Mouse (Mus musculus) midbrain, postnatal 0 days (tissue): ENCODE measurements around the gene Hrh1. TPM values are rescaled to one million over a fixed set of nuclear protein-coding genes. Genes with fewer than 3 reads are reported as not detected.

ENCODE experiments used
- ATAC-seq: fragments of 200-750 bp; cut with Nextera tagmentation; 2 replicates; pipeline ENCODE4 v1.8.0; 2017; ENCODE audit warnings: moderate number of reproducible peaks, mild to moderate bottlenecking, moderate TSS enrichment, moderate library complexity; ENCODE audit not compliant: low FRiP score
- DNase-seq: peaks from one replicate; pipeline ENCODE4 v3.0.0-alpha.2; 2015; ENCODE audit warnings: low spot score
- H3K27ac ChIP-seq: fragments of 300-500 bp; sonication (generic); 2 replicates; pipeline ENCODE4 v1.5.1; 2014; ENCODE audit warnings: low read depth, mild to moderate bottlenecking, low read length, mixed read lengths
- H3K27me3 ChIP-seq: fragments of 300-500 bp; sonication (generic); 2 replicates; pipeline ENCODE4 v1.6.1; 2014; ENCODE audit warnings: low read length, control low read depth, mixed read lengths; ENCODE audit not compliant: insufficient read depth
- H3K36me3 ChIP-seq: fragments of 300-500 bp; sonication (generic); 2 replicates; pipeline ENCODE4 v1.6.1; 2014; ENCODE audit warnings: low read length, control low read depth, mixed read lengths; ENCODE audit not compliant: insufficient read depth
- H3K4me1 ChIP-seq: fragments of 300-500 bp; sonication (generic); 2 replicates; pipeline ENCODE4 v1.6.1; 2014; ENCODE audit warnings: mild to moderate bottlenecking, control low read depth, antibody characterized with exemption, low read length, mixed read lengths; ENCODE audit not compliant: insufficient read depth
- H3K4me2 ChIP-seq: fragments of 300-500 bp; sonication (generic); 2 replicates; pipeline ENCODE4 v1.6.1; 2014; ENCODE audit warnings: low read depth, mild to moderate bottlenecking, low read length, mixed read lengths; ENCODE audit not compliant: poor library complexity, severe bottlenecking
- H3K4me3 ChIP-seq: fragments of 300-500 bp; sonication (generic); 2 replicates; pipeline ENCODE4 v1.5.1; 2014; ENCODE audit warnings: low read depth, mild to moderate bottlenecking, low read length, moderate library complexity
- H3K9ac ChIP-seq: fragments of 300-500 bp; sonication (generic); replicated peaks from 2 replicates; pipeline ENCODE4 v1.6.1; 2014; ENCODE audit warnings: mild to moderate bottlenecking, low read length, moderate library complexity, mixed read lengths; ENCODE audit not compliant: poor library complexity, severe bottlenecking
- H3K9me3 ChIP-seq: fragments of 300-500 bp; sonication (generic); 2 replicates; pipeline ENCODE4 v1.6.1; 2016; ENCODE audit warnings: low read length, control low read depth
- CTCF ChIP-seq: IDR thresholded peaks from 2 replicates; pipeline ENCODE4 v1.5.1; 2016; ENCODE audit warnings: antibody characterized with exemption, mild to moderate bottlenecking
- WGBS: fragments of 180-500 bp; shearing (Covaris S2); extraction: QIAGEN DNeasy Blood & Tissue Kit; methylation state at CpG from one replicate; pipeline ENCODE4 v1.1.7; 2014; 5-methylcytosine and 5-hydroxymethylcytosine counted together
- polyA plus RNA-seq: library from polyadenylated mRNA; unstranded; fragments of >200 nt; fragmentation: Nextera tagmentation; extraction: Ambion mirVana; gene quantifications from 2 replicates; pipeline ENCODE4 v1.2.1, GENCODE M21; 2015
- total RNA-seq: library from RNA; depleted of rRNA; stranded (reverse); fragments of >200 nt; gene quantifications from 2 replicates; pipeline ENCODE4 v1.2.3, GENCODE M21; 2014; rRNA removed

Gene Hrh1
- 1.9 and 2.4 TPM in 2 replicates for total RNA-seq
- 1.6 and 1.9 TPM in 2 replicates for polyA plus RNA-seq

GRCm38 (mm10) chr6:114397691-114398217 lies at the start of gene Hrh1:
Hrh1 (plus strand) TSS chr6:114397936.
- H3K27me3 ChIP-seq = peaks cover 27% of the 10 kb centered on the region; the same call in 1 of the 2 replicates
- peak within 1 kb of the TSS; percentile 55 for H3K9ac ChIP-seq
- TF ChIP-seq CTCF = peak; percentile 36
- ATAC-seq (peak; percentile 50; the same call in 1 of the 2 replicates), DNase-seq (peak; percentile 77)
- H3K4me2 ChIP-seq = peak within 1 kb of the TSS; percentile 98
- H3K9me3 ChIP-seq = no peaks in the 10 kb centered on the region
- H3K27ac ChIP-seq = no peak within 1 kb of the TSS
- 0 out of 2 replicates have a peak, but pooled peaks cover 4% of the 10 kb centered on the region for H3K4me1 ChIP-seq
- whole genome bisulfite sequencing = under 1% methylated on average over 52 of the region's 56 CpGs
- no peaks in the 10 kb centered on the region for H3K36me3 ChIP-seq
- H3K4me3 ChIP-seq = peak within 1 kb of the TSS; percentile 51

GRCm38 (mm10) chr6:114354635-114355034 lies 43.1 kb upstream of the Hrh1 start:
- H3K4me3 ChIP-seq = no peak overlapping the region
- no peaks in the 10 kb centered on the region for H3K9me3 ChIP-seq
- H3K27me3 ChIP-seq = no peaks in the 10 kb centered on the region
- no peak overlapping the region for H3K4me2 ChIP-seq
- H3K9ac ChIP-seq = no peak overlapping the region
- ATAC-seq (no peak), DNase-seq (no peak)
- TF ChIP-seq CTCF = no peak
- no peaks in the 10 kb centered on the region for H3K36me3 ChIP-seq
- no peaks in the 10 kb centered on the region for H3K4me1 ChIP-seq
- WGBS = 75% methylated on average over 4 of the region's 4 CpGs
- H3K27ac ChIP-seq = no peak overlapping the region

GRCm38 (mm10) chr6:114358171-114358570 lies 39.6 kb upstream of the Hrh1 start:
- Histone ChIP-seq H3K9me3 (no peaks in the 10 kb centered on the region), H3K9ac (no peak overlapping the region), H3K4me2 (no peak overlapping the region), H3K27ac (no peak overlapping the region), H3K4me3 (no peak overlapping the region), H3K36me3 (no peaks in the 10 kb centered on the region), H3K27me3 (no peaks in the 10 kb centered on the region), H3K4me1 (no peaks in the 10 kb centered on the region)
- no peak for TF ChIP-seq CTCF
- no peak for ATAC-seq
- 72% methylated on average over 3 of the region's 3 CpGs for WGBS
- DNase-seq = peak; percentile 53

- Histone ChIP-seq H3K9me3 (no peaks in the 10 kb centered on the region), H3K9ac (no peak overlapping the region), H3K4me1 (no peaks in the 10 kb centered on the region), H3K27ac (no peak overlapping the region), H3K4me3 (no peak overlapping the region), H3K36me3 (no peaks in the 10 kb centered on the region), H3K27me3 (no peaks in the 10 kb centered on the region), H3K4me2 (no peak overlapping the region)
- DNase-seq (no peak), ATAC-seq (no peak)
- WGBS = 79% methylated on average over 4 of the region's 4 CpGs
- TF ChIP-seq CTCF = no peak
Measured at GRCm38 (mm10) chr6:114362355-114362754, 35.4 kb upstream of the Hrh1 start.

- H3K27me3 ChIP-seq = no peaks in the 10 kb centered on the region
- TF ChIP-seq CTCF = no peak
- no peak overlapping the region for H3K27ac ChIP-seq
- ATAC-seq (no peak), DNase-seq (no peak)
- H3K9ac ChIP-seq = no peak overlapping the region
- H3K4me2 ChIP-seq = no peak overlapping the region
- no peaks in the 10 kb centered on the region for H3K9me3 ChIP-seq
- no peak overlapping the region for H3K4me3 ChIP-seq
- H3K4me1 ChIP-seq = no peaks in the 10 kb centered on the region
- WGBS = 80% methylated on average over 8 of the region's 8 CpGs
- no peaks in the 10 kb centered on the region for H3K36me3 ChIP-seq
Measured at GRCm38 (mm10) chr6:114363740-114364139, 34.0 kb upstream of the Hrh1 start.

- WGBS = 86% methylated on average over 5 of the region's 5 CpGs
- DNase-seq = no peak
- ATAC-seq = no peak
- no peaks in the 10 kb centered on the region for H3K9me3 ChIP-seq
- TF ChIP-seq CTCF = no peak
- no peak overlapping the region for H3K27ac ChIP-seq
- H3K9ac ChIP-seq = no peak overlapping the region
- H3K4me2 ChIP-seq = no peak overlapping the region
- no peaks in the 10 kb centered on the region for H3K4me1 ChIP-seq
- no peaks in the 10 kb centered on the region for H3K36me3 ChIP-seq
- H3K4me3 ChIP-seq = no peak overlapping the region
- no peaks in the 10 kb centered on the region for H3K27me3 ChIP-seq
Measured at GRCm38 (mm10) chr6:114364734-114365133, 33.0 kb upstream of the Hrh1 start.
